Mouse (Mus musculus): Measurements from ENCODE around the gene Zswim1. TPM values are rescaled to one million over a fixed set of nuclear protein-coding genes. Genes with fewer than 3 reads are reported as not detected.

The Zswim1 gene
- polyA plus RNA-seq, 1 experiment = 3.7 TPM

DNA sequence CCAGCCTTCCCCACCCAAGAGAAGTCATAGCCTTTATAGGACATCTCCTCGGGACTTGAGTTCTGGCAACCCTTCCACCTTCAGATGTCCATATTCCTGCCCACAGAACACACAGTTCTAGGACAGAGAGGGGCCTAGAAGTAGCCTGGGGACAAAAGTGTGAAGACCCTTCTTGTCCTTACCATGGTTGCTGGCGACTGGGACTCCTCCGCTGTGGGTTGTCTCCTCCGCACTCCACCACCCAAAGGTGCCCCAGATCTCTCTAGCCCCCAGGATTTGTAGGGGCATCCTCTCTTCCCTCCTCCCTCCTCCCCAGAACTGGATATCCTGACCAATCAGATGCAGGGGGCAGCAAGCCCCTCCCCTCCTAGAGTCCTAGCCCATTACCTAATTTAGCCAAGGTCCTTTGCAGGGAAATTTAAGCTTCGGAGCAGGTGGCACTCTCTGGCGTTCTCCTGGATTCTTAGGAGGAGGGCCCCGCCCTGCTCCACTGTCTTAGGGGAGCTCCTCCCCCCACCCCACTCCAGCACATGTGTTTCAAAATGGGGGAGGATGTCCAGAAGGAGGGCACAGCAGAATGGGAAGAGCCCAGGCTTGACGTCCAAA lies 42.9 kb upstream of the Zswim1 start, which contains the start of gene Tnnc2:
Gene Tnnc2, minus strand, starts transcription at position 487 of the 606 bp plus-strand sequence.
- H3K4me3 ChIP-seq (replicated peaks; ENCODE audit: control insufficient read depth, low read depth, low read length) = no peak within 1 kb of the TSS
- H3K4me1 ChIP-seq (ENCODE audit: control insufficient read depth, insufficient read depth, low read length) = no peaks in the 10 kb centered on the region
- H3K27ac ChIP-seq (ENCODE audit: control insufficient read depth, insufficient read depth, low read depth, low read length, poor library complexity) = no peak within 1 kb of the TSS
- WGBS = 82% methylated on average over 8 of the region's 8 CpGs
- TF ChIP-seq CTCF (IDR thresholded peaks at IDR 0.05; ENCODE audit: control insufficient read depth, insufficient read depth, low read length) (no peak), POLR2A (IDR thresholded peaks at IDR 0.05; ENCODE audit: borderline replicate concordance, control insufficient read depth, low read depth, low read length) (no peak)

DNA sequence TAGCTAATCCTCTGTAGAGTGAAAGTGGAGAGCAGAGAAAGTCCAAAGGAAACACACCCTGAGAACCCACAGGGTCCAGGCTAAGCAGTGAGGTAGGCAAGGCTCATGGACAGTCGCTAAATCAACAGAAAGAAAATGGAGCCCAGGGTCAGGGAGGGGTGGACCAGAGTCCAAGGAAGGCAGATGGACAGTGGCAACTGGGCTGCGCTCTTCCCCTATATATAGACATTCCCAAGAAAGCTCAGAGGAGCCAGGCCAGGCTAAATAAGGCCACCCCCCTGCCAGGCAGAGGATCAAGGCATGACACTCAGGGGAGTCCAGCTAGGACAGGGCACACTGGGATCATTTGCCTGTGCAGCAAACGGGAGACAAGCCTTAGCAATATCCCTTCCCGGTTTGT lies 40.6 kb upstream of the Zswim1 start:
- peaks cover 3% of the 10 kb centered on the region for H3K4me1 ChIP-seq (ENCODE audit: control insufficient read depth, insufficient read depth, low read length)
- no peak overlapping the region for H3K27ac ChIP-seq (ENCODE audit: control insufficient read depth, insufficient read depth, low read depth, low read length, poor library complexity)
- TF ChIP-seq CTCF (IDR thresholded peaks at IDR 0.05; ENCODE audit: control insufficient read depth, insufficient read depth, low read length) = no peak
- TF ChIP-seq POLR2A (IDR thresholded peaks at IDR 0.05; ENCODE audit: borderline replicate concordance, control insufficient read depth, low read depth, low read length) = no peak
- WGBS = 80% methylated on average over 4 of the region's 4 CpGs
- H3K4me3 ChIP-seq (replicated peaks; ENCODE audit: control insufficient read depth, low read depth, low read length) = no peak overlapping the region

DNA sequence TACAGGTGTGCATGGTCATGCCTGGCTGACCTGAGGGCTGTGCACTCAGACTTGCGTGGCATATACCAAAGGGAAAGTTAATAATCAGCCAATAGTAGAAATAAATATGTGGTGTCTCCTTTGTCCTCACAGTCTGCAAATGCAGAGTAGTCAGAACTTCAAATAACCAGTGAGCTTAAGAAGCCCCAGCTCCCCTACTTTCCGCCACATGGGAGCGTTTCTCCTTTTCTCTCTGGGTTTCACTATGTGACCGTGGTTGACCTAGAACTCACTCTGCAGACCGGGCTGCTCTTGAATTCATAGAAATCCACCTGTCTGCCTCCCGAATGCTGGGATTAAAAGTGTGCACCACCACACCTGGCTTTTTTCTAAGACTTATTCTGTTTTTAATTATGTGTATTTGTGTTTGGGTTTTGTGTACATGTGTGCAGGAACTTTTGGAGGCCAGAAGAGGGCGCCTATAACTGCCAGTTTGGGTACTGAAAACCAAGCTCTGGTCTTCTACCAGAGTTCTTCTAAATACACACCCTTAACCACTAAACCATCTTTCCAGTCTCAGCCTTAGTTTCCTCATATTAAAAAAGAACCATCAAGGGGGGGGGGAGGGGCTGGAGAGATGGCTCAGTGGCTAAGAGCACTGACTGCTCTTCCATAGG lies 38.4 kb upstream of the Zswim1 start:
- Histone ChIP-seq H3K4me3 (replicated peaks; ENCODE audit: control insufficient read depth, low read depth, low read length) (no peak overlapping the region), H3K27ac (ENCODE audit: control insufficient read depth, insufficient read depth, low read depth, low read length, poor library complexity) (no peak overlapping the region), H3K4me1 (ENCODE audit: control insufficient read depth, insufficient read depth, low read length) (peaks cover 4% of the 10 kb centered on the region)
- WGBS = 73% methylated on average over 7 of the region's 7 CpGs
- no peak for TF ChIP-seq CTCF (IDR thresholded peaks at IDR 0.05; ENCODE audit: control insufficient read depth, insufficient read depth, low read length)
- no peak for TF ChIP-seq POLR2A (IDR thresholded peaks at IDR 0.05; ENCODE audit: borderline replicate concordance, control insufficient read depth, low read depth, low read length)

DNA sequence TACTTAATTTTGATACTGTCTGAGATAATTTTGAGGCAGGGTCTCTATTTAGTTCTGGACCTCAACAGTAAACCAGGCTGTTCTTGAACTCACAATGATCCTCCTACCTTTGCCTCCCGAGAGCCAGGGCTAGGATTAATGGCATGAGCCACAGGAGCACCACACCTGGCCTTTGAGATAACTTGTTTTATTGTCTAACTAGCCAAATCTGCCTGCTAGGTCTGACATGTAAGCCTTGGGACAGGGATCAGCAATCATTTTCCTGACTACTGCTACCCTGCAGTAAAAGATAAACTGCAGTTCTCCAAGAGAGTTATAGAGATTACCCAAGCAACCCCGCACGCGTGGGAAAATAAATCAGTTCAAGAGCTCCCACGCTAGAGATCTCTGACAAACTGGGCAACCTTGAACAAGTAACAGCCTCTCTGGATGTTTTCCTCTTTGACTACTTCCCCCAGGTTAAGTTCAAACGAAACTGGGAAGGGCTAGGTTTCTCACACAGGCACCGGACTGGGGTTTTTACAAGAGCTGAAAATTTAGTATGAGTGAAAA lies 37.5 kb upstream of the Zswim1 start:
- H3K4me3 ChIP-seq (replicated peaks; ENCODE audit: control insufficient read depth, low read depth, low read length) = no peak overlapping the region
- H3K4me1 ChIP-seq (ENCODE audit: control insufficient read depth, insufficient read depth, low read length) = peaks cover 4% of the 10 kb centered on the region
- 6% methylated on average over 7 of the region's 7 CpGs for WGBS
- no peak overlapping the region for H3K27ac ChIP-seq (ENCODE audit: control insufficient read depth, insufficient read depth, low read depth, low read length, poor library complexity)
- TF ChIP-seq CTCF (IDR thresholded peaks at IDR 0.05; ENCODE audit: control insufficient read depth, insufficient read depth, low read length) = no peak
- TF ChIP-seq POLR2A (IDR thresholded peaks at IDR 0.05; ENCODE audit: borderline replicate concordance, control insufficient read depth, low read depth, low read length) = no peak

DNA sequence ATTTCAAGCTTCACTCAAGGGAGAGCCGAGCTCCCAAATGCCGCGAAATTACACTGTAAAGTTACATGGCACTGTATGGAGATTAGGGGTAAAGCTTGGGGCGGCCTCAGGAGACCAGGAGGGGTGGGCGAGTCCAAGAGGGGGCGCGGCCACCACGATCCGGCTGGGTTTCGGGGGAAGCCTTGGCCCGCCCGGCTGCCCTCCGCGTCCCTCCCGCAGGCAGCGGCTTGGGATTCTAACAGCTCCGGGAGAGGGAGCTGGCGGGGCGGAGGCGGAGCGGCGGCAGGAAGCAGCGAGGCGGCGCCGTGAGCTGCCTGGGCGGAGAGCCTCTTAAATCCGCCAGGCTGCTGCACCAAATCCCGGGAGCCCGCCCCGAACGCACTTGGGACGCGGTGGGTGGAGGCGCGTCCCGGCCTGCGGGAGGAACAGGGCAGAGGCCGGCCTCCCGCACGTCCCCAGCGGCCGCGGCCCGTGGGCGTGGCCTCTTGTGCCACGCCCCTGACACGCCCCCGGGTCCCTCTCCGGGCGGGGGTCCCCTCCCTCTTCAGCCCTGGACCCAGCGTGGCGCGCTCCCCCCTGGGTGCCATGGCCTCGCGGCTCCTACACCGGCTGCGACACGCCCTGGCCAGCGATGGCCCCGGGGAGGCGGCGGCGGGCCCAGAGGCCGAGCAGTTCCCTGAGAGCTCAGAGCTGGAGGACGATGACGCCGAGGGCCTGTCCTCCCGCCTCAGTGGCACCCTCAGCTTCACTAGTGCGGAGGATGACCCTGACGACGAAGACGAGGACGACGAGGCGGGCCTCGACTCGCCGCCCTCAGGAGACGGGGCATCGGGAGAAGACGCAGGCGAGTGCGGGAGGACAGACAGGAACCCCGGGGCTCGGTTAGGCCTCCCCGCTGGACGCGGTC lies 36.8 kb upstream of the Zswim1 start, which contains the start of gene Snx21:
Gene Snx21, plus strand, starts transcription at position 343 of the 907 bp plus-strand sequence.
- peaks cover 4% of the 10 kb centered on the region for H3K4me1 ChIP-seq (ENCODE audit: control insufficient read depth, insufficient read depth, low read length)
- under 1% methylated on average over 88 of the region's 89 CpGs for WGBS
- H3K27ac ChIP-seq (ENCODE audit: control insufficient read depth, insufficient read depth, low read depth, low read length, poor library complexity) = peak within 1 kb of the TSS; percentile 56
- peak within 1 kb of the TSS; percentile 72 for H3K4me3 ChIP-seq (replicated peaks; ENCODE audit: control insufficient read depth, low read depth, low read length)
- TF ChIP-seq POLR2A (IDR thresholded peaks at IDR 0.05; ENCODE audit: borderline replicate concordance, control insufficient read depth, low read depth, low read length) = peak; percentile 15; the same call in 1 of the 2 replicates
- no peak for TF ChIP-seq CTCF (IDR thresholded peaks at IDR 0.05; ENCODE audit: control insufficient read depth, insufficient read depth, low read length)

DNA sequence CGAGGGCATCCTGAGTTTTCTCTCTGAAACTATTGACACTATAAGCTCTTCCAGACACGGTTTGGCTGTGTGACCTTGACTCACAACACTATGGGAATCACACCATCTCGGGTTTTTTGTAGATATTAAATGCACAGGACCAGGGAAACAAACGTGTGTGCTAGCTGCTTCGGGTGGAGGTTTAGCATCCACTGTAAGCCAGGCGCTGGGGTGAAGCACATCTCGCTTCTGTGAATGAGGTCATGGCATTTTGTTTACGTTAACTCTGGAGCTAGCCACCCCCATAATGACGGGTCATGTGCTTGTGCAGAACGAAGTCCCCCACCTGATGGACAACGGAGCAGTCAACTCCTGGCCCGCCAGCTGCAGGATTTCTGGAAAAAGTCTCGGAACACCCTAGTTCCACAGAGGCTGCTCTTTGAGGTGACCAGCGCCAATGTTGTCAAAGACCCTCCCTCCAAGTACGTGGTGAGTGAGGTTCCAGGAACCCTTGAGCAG lies 36.0 kb upstream of the Zswim1 start:
- Histone ChIP-seq H3K4me1 (ENCODE audit: control insufficient read depth, insufficient read depth, low read length) (peaks cover 4% of the 10 kb centered on the region), H3K4me3 (replicated peaks; ENCODE audit: control insufficient read depth, low read depth, low read length) (peak overlapping the region; percentile 72), H3K27ac (ENCODE audit: control insufficient read depth, insufficient read depth, low read depth, low read length, poor library complexity) (peak overlapping the region; percentile 56)
- 22% methylated on average over 15 of the region's 15 CpGs for WGBS
- TF ChIP-seq CTCF (IDR thresholded peaks at IDR 0.05; ENCODE audit: control insufficient read depth, insufficient read depth, low read length) (no peak), POLR2A (IDR thresholded peaks at IDR 0.05; ENCODE audit: borderline replicate concordance, control insufficient read depth, low read depth, low read length) (no peak)

DNA sequence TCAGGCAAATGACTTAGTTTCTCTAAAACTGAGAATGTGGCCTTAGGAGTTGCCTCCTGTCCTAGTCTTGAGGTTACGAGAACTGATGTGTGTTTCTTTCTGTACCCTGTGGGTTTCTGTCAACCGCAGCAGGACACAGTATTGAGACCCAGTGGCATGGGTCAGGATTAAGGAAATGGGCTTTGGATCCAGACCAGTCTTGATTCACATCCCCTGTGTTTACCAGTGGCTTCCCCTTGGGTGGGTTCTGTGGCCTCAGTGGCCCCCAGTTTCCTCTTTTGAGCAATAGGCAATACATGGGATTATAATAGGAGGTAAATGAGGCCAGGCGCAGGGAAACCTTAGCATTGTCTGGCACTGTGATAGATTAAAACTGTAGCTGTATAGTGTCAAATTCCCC lies 35.5 kb upstream of the Zswim1 start:
- peaks cover 4% of the 10 kb centered on the region for H3K4me1 ChIP-seq (ENCODE audit: control insufficient read depth, insufficient read depth, low read length)
- no peak for TF ChIP-seq POLR2A (IDR thresholded peaks at IDR 0.05; ENCODE audit: borderline replicate concordance, control insufficient read depth, low read depth, low read length)
- no peak for TF ChIP-seq CTCF (IDR thresholded peaks at IDR 0.05; ENCODE audit: control insufficient read depth, insufficient read depth, low read length)
- no peak overlapping the region for H3K4me3 ChIP-seq (replicated peaks; ENCODE audit: control insufficient read depth, low read depth, low read length)
- H3K27ac ChIP-seq (ENCODE audit: control insufficient read depth, insufficient read depth, low read depth, low read length, poor library complexity) = no peak overlapping the region
- WGBS = 26% methylated on average over 3 of the region's 3 CpGs

Data from bone marrow, adult 2 months (tissue).